Mouse (Mus musculus) ES-E14 (cell line): ENCODE results near the gene Hnrnpll. TPM values are rescaled to one million over a fixed set of nuclear protein-coding genes. Genes with fewer than 3 reads are reported as not detected.

Source experiments
- DNase-seq: peaks from one replicate; pipeline ENCODE4 v3.0.0-alpha.2; 2013; ENCODE audit warnings: low read depth, low spot score
- H3K27ac ChIP-seq: 2 replicates; pipeline ENCODE4 v1.5.1; 2012; ENCODE audit warnings: low read depth, mild to moderate bottlenecking, low read length, moderate library complexity, mixed read lengths; ENCODE audit not compliant: poor library complexity, insufficient read depth, severe bottlenecking
- H3K36me3 ChIP-seq: 2 replicates; pipeline ENCODE4 v1.6.1; 2012; ENCODE audit warnings: mild to moderate bottlenecking, low read length, moderate library complexity, mixed read lengths; ENCODE audit not compliant: control insufficient read depth, poor library complexity, insufficient read depth, severe bottlenecking
- H3K4me1 ChIP-seq, 2 experiments: fragments of 150-350 bp in 1 of 2; sonication (generic) in 1 of 2; 2 replicates each; pipeline ENCODE4 v1.6.1; 2012; ENCODE audit warnings: low read length in 2 of 2, mild to moderate bottlenecking in 1 of 2, mixed read lengths in 1 of 2; ENCODE audit not compliant: control insufficient read depth in 2 of 2, insufficient read depth in 2 of 2, poor library complexity in 1 of 2
- H3K4me3 ChIP-seq, 2 experiments: fragments of 150-350 bp in 1 of 2; sonication (generic) in 1 of 2; 2 replicates each; pipeline ENCODE4 v1.5.1; 2012; ENCODE audit warnings: low read length in 2 of 2, low read depth in 1 of 2, mild to moderate bottlenecking in 1 of 2, mixed read lengths in 1 of 2; ENCODE audit not compliant: insufficient read depth in 1 of 2, poor library complexity in 1 of 2, severe bottlenecking in 1 of 2
- H3K9ac ChIP-seq: 2 replicates; pipeline ENCODE4 v1.6.1; 2012; ENCODE audit warnings: low read depth, mild to moderate bottlenecking, low read length, mixed read lengths; ENCODE audit not compliant: poor library complexity, insufficient read depth, severe bottlenecking
- H3K9me3 ChIP-seq: fragments of 150-350 bp; sonication (generic); 2 replicates; pipeline ENCODE4 v1.6.1; 2012; ENCODE audit warnings: low read depth, mild to moderate bottlenecking, low read length; ENCODE audit not compliant: control insufficient read depth, insufficient read depth
- CHD2 ChIP-seq: IDR thresholded peaks from 2 replicates; pipeline ENCODE4 v1.6.1; 2014; ENCODE audit warnings: mild to moderate bottlenecking, low read depth, low read length, inconsistent platforms
- HCFC1 ChIP-seq: IDR thresholded peaks from 2 replicates; pipeline ENCODE4 v1.6.1; 2012; ENCODE audit warnings: low read length, inconsistent platforms, borderline replicate concordance; ENCODE audit not compliant: insufficient read depth
- MAFK ChIP-seq: IDR thresholded peaks from 2 replicates; pipeline ENCODE4 v1.6.1; 2014; ENCODE audit warnings: mild to moderate bottlenecking, low read depth, low read length, inconsistent platforms; ENCODE audit not compliant: insufficient read depth
- ZC3H11A ChIP-seq: IDR thresholded peaks from 2 replicates; pipeline ENCODE4 v1.6.1; 2012; ENCODE audit warnings: low read depth, mild to moderate bottlenecking, inconsistent platforms, low read length, borderline replicate concordance
- ZNF384 ChIP-seq: IDR thresholded peaks from 2 replicates; pipeline ENCODE4 v1.6.1; 2012; ENCODE audit warnings: low read depth, low read length, inconsistent platforms
- in situ Hi-C, 2 experiments: fragments of 600-800 bp; cut with MboI; formaldehyde crosslinking; loops; one replicate each; pipeline ENCODE4 v1.15.1; 2025; ENCODE audit warnings: low sequenced_read_pairs in 2 of 2, inconsistent platforms in 1 of 2; ENCODE audit not compliant: unreplicated experiment in 2 of 2
- total RNA-seq: library from RNA; depleted of rRNA; stranded (reverse); fragments of 300-350 nt; gene quantifications from 2 replicates; pipeline ENCODE4 v1.2.3, GENCODE M21; 2012

The Hnrnpll gene
- total RNA-seq, 1 experiment: 40.9 TPM

DNA sequence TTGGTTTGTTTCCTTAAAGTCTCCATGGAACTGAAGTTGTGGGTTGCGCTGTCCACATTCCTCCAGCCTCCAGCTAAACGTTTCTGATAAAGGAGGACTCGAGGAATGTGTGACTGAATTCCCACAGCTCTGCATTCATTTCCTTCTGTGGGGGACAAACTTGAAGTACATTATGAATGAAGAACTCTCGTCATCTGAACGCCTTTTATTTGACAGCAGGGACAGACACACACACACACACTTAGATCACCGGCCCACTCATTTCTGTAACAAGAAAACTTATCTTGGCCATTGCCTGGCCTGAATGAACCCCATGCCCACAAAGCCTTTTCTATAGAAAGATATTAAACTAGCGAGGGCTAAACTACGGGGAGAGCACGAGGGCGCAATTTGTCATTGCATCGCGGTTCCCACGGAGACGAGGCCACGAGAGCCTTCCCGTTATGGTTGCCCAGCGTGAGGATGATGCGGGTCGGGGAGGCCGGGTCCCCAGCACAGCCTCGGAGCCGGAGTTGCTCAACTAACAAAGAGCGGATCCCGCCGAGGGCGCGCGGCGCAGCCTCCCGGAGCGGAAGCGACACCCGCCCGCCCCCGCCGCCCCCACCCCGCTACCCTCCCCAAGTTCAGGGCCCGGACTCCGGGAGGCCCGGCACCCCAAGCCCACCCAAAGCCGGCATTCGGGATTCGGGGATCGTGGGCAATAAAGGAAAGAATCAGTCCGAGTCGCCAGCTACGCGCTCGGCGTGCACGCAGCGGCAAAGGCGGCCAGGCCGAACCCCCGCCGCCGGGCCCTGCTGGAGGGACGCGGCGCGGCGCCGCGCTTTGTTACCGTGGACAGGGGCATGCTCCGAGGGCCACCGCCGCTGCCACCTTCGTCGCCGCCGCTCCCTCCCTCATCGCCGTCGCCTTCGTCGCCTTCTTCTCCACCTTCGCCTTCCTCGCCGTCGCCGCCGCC lies 1.0 kb downstream of the Hnrnpll start:
- no peaks in the 10 kb centered on the region for H3K36me3 ChIP-seq
- peak overlapping the region; percentile 96 to 98 for H3K4me3 ChIP-seq
- peak overlapping the region; percentile 77 for H3K27ac ChIP-seq
- no peaks in the 10 kb centered on the region for H3K9me3 ChIP-seq
- DNase-seq: no peak
- H3K4me1 ChIP-seq: peaks cover 0 to 5% of the 10 kb centered on the region in 2 experiments; a peak in 1 of 4 replicates
- peak overlapping the region; percentile 83 for H3K9ac ChIP-seq
- TF ChIP-seq ZNF384 (no peak), CHD2 (no peak)
- in situ Hi-C loops: no loop called here

DNA sequence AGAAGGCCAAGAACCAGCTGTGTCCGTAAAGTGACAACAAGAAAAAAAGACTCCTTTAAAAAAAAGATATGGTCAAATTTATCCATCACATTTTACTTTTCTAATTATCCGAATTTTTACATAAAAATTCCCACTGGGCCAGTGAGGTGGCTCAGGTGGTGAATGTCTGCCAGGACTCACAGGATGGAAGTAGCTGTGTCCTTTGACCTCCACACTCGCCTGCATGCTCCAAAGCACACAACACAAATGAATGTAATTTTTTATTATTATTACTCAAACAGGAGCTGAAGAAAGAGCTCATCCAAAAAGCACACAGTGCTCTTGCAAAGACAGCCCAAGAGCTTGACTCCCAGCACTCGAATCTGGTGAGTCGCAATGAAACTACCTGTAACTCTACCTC lies 2.0 kb downstream of the Hnrnpll start:
- Histone ChIP-seq H3K27ac (no peak overlapping the region), H3K4me3 (peak overlapping the region; percentile 9 to 98; a peak in 3 of 4 replicates), H3K36me3 (no peaks in the 10 kb centered on the region), H3K9ac (no peak overlapping the region), H3K9me3 (no peaks in the 10 kb centered on the region), H3K4me1 (peaks cover 0 to 5% of the 10 kb centered on the region in 2 experiments; a peak in 1 of 4 replicates)
- TF ChIP-seq MAFK: no peak
- TF ChIP-seq HCFC1: no peak
- no peak for TF ChIP-seq ZNF384
- TF ChIP-seq ZC3H11A: no peak
- no peak for TF ChIP-seq CHD2
- no peak for DNase-seq
- in situ Hi-C loops: no loop called here

DNA sequence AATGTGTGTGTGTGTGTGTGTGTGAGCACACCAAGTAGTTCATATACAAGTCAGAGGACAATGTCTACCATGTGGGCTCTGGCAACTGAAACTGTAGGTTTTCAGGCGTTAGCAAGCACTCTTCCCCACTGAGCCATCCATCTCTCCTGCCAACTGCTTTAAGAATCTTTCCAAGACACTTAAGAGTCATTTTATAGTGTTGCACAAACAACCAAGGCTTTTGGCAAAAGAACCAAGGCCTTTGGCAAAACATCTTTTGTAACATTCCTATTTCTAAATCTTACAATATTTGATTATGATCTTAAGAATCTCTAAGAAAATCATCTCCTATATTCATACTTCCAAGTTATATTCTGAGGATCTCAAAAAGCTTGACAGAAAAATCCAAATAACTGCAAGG lies 2.4 kb downstream of the Hnrnpll start:
- Histone ChIP-seq H3K9me3 (no peaks in the 10 kb centered on the region), H3K9ac (no peak overlapping the region), H3K4me1 (peaks cover 0 to 5% of the 10 kb centered on the region in 2 experiments; a peak in 1 of 4 replicates), H3K36me3 (no peaks in the 10 kb centered on the region), H3K4me3 (no peak overlapping the region), H3K27ac (no peak overlapping the region)
- in situ Hi-C loops: no loop called here
- DNase-seq: no peak
- TF ChIP-seq CHD2 (no peak), HCFC1 (no peak), ZNF384 (no peak), MAFK (no peak), ZC3H11A (no peak)

DNA sequence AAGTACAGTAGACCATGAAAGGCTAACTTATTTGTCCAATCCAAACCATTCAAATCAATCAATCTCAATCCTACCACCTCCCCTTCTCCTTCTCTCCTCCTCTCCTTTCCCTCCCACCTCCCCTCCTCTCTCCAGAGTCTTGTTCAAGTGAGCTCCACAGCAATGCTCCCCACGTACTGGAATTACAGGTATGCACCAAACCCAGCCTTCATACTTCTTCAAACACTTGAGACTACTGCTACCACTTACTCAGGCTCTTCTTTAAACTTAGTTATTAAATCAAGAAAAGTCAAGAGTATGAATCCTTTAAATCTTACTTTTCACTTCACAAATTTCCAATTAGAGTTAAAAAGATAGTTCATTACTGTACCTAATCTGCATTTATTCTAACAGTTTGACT lies 3.6 kb downstream of the Hnrnpll start:
- DNase-seq: no peak
- Histone ChIP-seq H3K36me3 (no peaks in the 10 kb centered on the region; the same call in 1 of the 2 replicates), H3K4me3 (no peak overlapping the region), H3K4me1 (peaks cover 0 to 2% of the 10 kb centered on the region in 2 experiments; a peak in 1 of 4 replicates), H3K27ac (no peak overlapping the region), H3K9me3 (no peaks in the 10 kb centered on the region), H3K9ac (no peak overlapping the region)
- in situ Hi-C loops: no loop called here
- TF ChIP-seq CHD2 (no peak), HCFC1 (no peak), MAFK (no peak), ZNF384 (no peak), ZC3H11A (no peak)
